Mouse (Mus musculus) stomach, embryonic 15.5 days (tissue): ENCODE data around the gene Gm7075. TPM values are rescaled to one million over a fixed set of nuclear protein-coding genes. Genes with fewer than 3 reads are reported as not detected.

Experiments used
- ATAC-seq: fragments of 200-750 bp; cut with Nextera tagmentation; 2 replicates; pipeline ENCODE4 v1.8.0; 2017; ENCODE audit warnings: low read depth, moderate number of reproducible peaks, moderate TSS enrichment; ENCODE audit not compliant: insufficient read depth, low FRiP score
- H3K27ac ChIP-seq: fragments of 300-500 bp; sonication (generic); 2 replicates; pipeline ENCODE4 v1.5.1; 2015; ENCODE audit warnings: mild to moderate bottlenecking, inconsistent platforms
- H3K27me3 ChIP-seq: fragments of 300-500 bp; sonication (generic); replicated peaks from 2 replicates; pipeline ENCODE4 v1.6.1; 2015; ENCODE audit warnings: inconsistent platforms
- H3K36me3 ChIP-seq: fragments of 300-500 bp; sonication (generic); 2 replicates; pipeline ENCODE4 v1.6.1; 2015; ENCODE audit warnings: inconsistent platforms
- H3K4me1 ChIP-seq: fragments of 300-500 bp; sonication (generic); 2 replicates; pipeline ENCODE4 v1.6.1; 2015; ENCODE audit warnings: inconsistent platforms
- H3K4me2 ChIP-seq: fragments of 300-500 bp; sonication (generic); 2 replicates; pipeline ENCODE4 v1.6.1; 2015; ENCODE audit warnings: mild to moderate bottlenecking, inconsistent platforms
- H3K4me3 ChIP-seq: fragments of 300-500 bp; sonication (generic); replicated peaks from 2 replicates; pipeline ENCODE4 v1.5.1; 2015; ENCODE audit warnings: inconsistent platforms
- H3K9ac ChIP-seq: fragments of 300-500 bp; sonication (generic); 2 replicates; pipeline ENCODE4 v1.6.1; 2015; ENCODE audit warnings: inconsistent platforms
- H3K9me3 ChIP-seq: fragments of 300-500 bp; sonication (generic); 2 replicates; pipeline ENCODE4 v1.6.1; 2016; ENCODE audit warnings: inconsistent platforms
- WGBS: fragments of 180-500 bp; shearing (Covaris S2); methylation state at CpG from one replicate; pipeline ENCODE4 v1.1.7; 2015; 5-methylcytosine and 5-hydroxymethylcytosine counted together
- polyA plus RNA-seq: library from polyadenylated mRNA; unstranded; fragments of >200 nt; fragmentation: Nextera tagmentation; extraction: Ambion mirVana; gene quantifications from 2 replicates; pipeline ENCODE4 v1.2.1, GENCODE M21; 2015

Gene Gm7075
- polyA plus RNA-seq, 1 experiment from 2014 or later = not detected

DNA sequence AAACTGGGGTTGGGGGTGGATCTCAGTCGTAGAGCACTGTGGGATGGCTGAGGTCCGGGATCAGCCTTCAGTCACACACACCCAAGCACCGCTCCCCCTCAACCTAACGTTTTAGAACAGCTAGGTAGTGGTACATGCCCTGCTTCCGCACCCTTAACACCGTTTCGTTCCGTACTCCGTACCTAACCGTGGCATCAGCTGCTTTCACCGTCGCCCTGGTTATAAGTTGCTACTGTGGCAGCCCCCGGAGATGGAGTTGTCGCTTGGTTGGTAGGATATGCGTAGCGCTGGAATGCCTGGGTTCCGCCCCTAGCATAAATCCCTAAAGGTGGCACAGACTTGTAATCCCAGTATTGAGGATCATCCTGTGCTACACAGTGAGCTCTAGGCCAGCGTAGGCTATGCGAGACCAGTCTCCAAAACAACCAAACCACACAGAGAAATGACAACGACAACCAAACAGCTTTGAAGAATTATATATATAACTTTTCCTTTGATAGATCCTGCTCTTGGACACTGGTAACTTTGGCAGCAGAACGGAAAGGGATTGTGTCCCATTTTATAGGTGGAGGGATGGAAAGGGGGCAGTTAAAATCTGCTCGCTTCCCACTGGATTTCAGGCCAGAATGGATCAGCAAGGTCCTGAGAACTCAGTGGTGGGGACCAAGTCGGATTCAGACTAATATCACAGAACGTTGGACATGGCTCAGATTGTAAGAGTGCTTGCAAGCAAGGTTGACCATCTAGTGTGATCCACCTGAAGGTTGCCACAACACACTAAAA, 39.9 kb downstream of the Gm7075 start, which contains the start of gene Sirt1:
Sirt1 (minus strand) TSS at position 207 of the 783 bp plus-strand sequence.
- 5% methylated on average over 24 of the region's 24 CpGs for WGBS
- H3K4me3 ChIP-seq = peak within 1 kb of the TSS; percentile 62
- ATAC-seq = no peak
- no peaks in the 10 kb centered on the region for H3K9me3 ChIP-seq
- H3K4me2 ChIP-seq = peak within 1 kb of the TSS; percentile 87
- peak within 1 kb of the TSS; percentile 44; the same call in 1 of the 2 replicates for H3K9ac ChIP-seq
- no peaks in the 10 kb centered on the region for H3K36me3 ChIP-seq
- 0 out of 2 replicates have a peak within 1 kb of the TSS, but pooled peaks have one; percentile 26 for H3K27ac ChIP-seq
- H3K27me3 ChIP-seq = no peaks in the 10 kb centered on the region; the same call in 1 of the 2 replicates
- H3K4me1 ChIP-seq = no peaks in the 10 kb centered on the region

DNA sequence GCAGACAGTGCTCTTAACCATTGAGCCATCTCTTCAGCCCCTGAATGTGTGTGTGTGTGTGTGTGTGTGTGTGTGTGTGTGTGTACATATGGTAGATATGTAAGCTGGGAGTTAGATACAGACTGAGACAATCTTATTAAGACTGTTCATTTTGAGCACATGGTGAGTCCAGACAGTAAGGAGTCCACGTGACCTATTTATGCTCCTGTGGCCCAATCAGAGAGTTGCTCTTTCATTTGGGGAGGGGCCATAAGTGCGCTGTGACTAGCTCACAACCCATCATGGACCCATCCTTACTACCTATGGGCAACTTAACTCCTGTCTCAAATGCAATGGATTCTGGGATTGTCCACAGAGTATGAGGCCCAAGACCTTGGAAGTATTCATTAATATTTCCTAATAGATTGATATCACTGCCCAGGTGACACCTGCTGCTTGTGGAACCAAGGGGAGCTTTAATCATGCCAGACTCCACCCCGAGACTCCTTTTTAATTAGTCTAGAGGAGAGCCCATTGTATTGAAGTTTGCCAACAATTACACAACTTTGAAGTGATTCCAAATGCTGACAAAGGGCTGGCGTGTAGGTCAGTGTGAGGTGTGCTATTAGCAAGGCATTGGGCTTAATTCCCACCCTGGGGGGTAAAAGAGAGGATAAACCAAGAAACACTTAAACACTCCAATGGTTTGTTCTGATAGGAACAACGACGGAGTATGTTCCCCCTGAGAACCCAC, 42.5 kb downstream of the Gm7075 start:
- Histone ChIP-seq H3K9ac (no peak overlapping the region), H3K27ac (no peak overlapping the region), H3K27me3 (no peaks in the 10 kb centered on the region; the same call in 1 of the 2 replicates), H3K4me2 (no peak overlapping the region), H3K9me3 (no peaks in the 10 kb centered on the region), H3K36me3 (no peaks in the 10 kb centered on the region), H3K4me3 (no peak overlapping the region), H3K4me1 (no peaks in the 10 kb centered on the region)
- WGBS = 68% methylated on average over 6 of the region's 6 CpGs
- ATAC-seq = no peak

DNA sequence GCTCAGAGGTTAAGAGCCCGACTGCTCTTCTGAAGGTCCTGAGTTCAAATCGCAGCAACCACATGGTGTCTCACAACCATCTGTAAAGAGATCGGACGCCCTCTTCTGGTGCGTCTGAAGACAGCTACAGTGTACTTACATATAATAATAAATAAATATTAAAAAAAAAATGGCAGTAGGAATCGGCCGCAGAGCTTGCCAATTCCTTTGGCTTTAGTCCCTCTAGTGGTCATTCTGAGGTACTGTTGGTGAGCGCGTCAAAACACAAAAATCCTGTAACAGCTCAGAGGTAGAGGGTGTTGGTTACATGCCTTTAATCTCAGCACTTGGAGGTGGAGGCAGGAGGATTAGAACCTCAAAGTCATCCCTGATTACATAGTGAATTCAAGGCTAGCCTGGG, 44.1 kb downstream of the Gm7075 start:
- Histone ChIP-seq H3K4me1 (no peaks in the 10 kb centered on the region), H3K27me3 (no peaks in the 10 kb centered on the region; the same call in 1 of the 2 replicates), H3K4me2 (no peak overlapping the region), H3K9ac (no peak overlapping the region), H3K9me3 (no peaks in the 10 kb centered on the region), H3K27ac (no peak overlapping the region), H3K36me3 (no peaks in the 10 kb centered on the region), H3K4me3 (no peak overlapping the region)
- ATAC-seq = no peak
- 16% methylated on average over 9 of the region's 9 CpGs for WGBS

DNA sequence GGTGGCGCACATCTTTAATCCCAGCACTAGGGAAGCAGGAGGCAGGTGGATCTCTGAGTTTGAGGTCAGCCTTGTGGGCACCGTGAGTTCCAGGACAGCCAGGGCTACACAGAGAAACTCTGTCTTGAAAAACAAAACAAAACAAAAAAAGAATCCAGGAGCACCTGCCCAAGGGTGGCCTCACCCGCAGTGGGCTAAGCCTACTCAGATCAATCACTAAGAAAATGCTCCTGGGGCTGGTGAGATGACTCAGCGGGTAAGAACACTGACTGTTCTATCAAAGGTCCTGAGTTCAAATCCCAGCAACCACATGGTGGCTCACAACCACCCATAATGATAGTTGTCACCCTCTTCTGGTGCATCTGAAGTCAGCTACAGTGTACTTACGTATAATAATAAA, 45.3 kb downstream of the Gm7075 start:
- Histone ChIP-seq H3K9ac (no peak overlapping the region), H3K4me3 (no peak overlapping the region), H3K4me1 (no peaks in the 10 kb centered on the region), H3K4me2 (no peak overlapping the region), H3K36me3 (no peaks in the 10 kb centered on the region), H3K27me3 (no peaks in the 10 kb centered on the region), H3K9me3 (no peaks in the 10 kb centered on the region), H3K27ac (no peak overlapping the region)
- no peak for ATAC-seq
- 76% methylated on average over 5 of the region's 5 CpGs for WGBS

Other genes with a start within 250 kb of the Gm7075 start
- 0.06 TPM in 2 replicates for gene Mypn, start 217.8 kb downstream of the Gm7075 start, polyA plus RNA-seq
- 38.9 and 39.9 TPM in 2 replicates for gene Herc4, start 178.0 kb downstream of the Gm7075 start, polyA plus RNA-seq
- 5.2 and 5.5 TPM in 2 replicates for gene Sirt1, start 40.1 kb downstream of the Gm7075 start, polyA plus RNA-seq
- gene Dnajc12, start 39.3 kb downstream of the Gm7075 start, polyA plus RNA-seq = 9.3 and 10.5 TPM in 2 replicates
- gene Ctnna3, start 8.3 kb upstream of the Gm7075 start, polyA plus RNA-seq = 0.54 and 0.58 TPM in 2 replicates